ENCODE assay signal across 13 mouse cellular contexts in genomic region chr2:131129836-131130235, GRCm38 (mm10). TPM values are rescaled to one million over a fixed set of nuclear protein-coding genes. Genes with fewer than 3 reads are reported as not detected.
DNase-seq lines count a peak whose midpoint lies in the region; ATAC-seq lines count a peak whose summit lies in the region.
"Had no signal": no experiment of that assay in that cellular context is flagged by ENCODE, and none has a peak within 500 bp of the region (broad histone marks: within the 10 kb centered on the region; RNA-seq: fewer than 3 reads in every experiment).

No protein-coding gene starts in this region.

- peaks cover 33% of the 10 kb centered on the region for H3K4me1 ChIP-seq in midbrain, embryonic 10.5 days
- H3K4me1 ChIP-seq in midbrain, embryonic 14.5 days (ENCODE audit: control insufficient read depth, insufficient read depth, low read length): peaks cover 10% of the 10 kb centered on the region
- H3K4me1 ChIP-seq in heart, embryonic 11.5 days (ENCODE audit: control insufficient read depth, insufficient read depth, low read length): peaks cover 45% of the 10 kb centered on the region
- peaks cover 86% of the 10 kb centered on the region for H3K4me1 ChIP-seq in liver, embryonic 12.5 days
- peaks cover 22% of the 10 kb centered on the region for H3K4me1 ChIP-seq in stomach, embryonic 15.5 days
- peaks cover 34% of the 10 kb centered on the region for H3K4me1 ChIP-seq in kidney, embryonic 16.5 days (ENCODE audit: insufficient read depth, low read length)

- peaks cover 33% of the 10 kb centered on the region for H3K27me3 ChIP-seq in midbrain, embryonic 10.5 days (ENCODE audit: low read depth, poor library complexity, severe bottlenecking)
- no peaks in the 10 kb centered on the region for H3K27me3 ChIP-seq in midbrain, embryonic 14.5 days (ENCODE audit: control insufficient read depth, insufficient read depth, low read length)
- H3K27me3 ChIP-seq in heart, embryonic 11.5 days (ENCODE audit: control insufficient read depth, insufficient read depth, low read length): peaks cover 3% of the 10 kb centered on the region; the same call in 1 of the 2 replicates
- peaks cover 7% of the 10 kb centered on the region for H3K27me3 ChIP-seq in liver, embryonic 12.5 days (replicated peaks)
- no peaks in the 10 kb centered on the region for H3K27me3 ChIP-seq in stomach, embryonic 15.5 days (replicated peaks)
- H3K27me3 ChIP-seq in kidney, embryonic 16.5 days (ENCODE audit: insufficient read depth, low read length): no peaks in the 10 kb centered on the region

- H3K4me3 ChIP-seq in midbrain, embryonic 10.5 days: no peak overlapping the region
- no peak overlapping the region for H3K4me3 ChIP-seq in midbrain, embryonic 14.5 days (replicated peaks; ENCODE audit: low read depth, low read length)
- no peak overlapping the region; the same call in 1 of the 2 replicates for H3K4me3 ChIP-seq in heart, embryonic 11.5 days (ENCODE audit: low read depth, low read length)
- H3K4me3 ChIP-seq in liver, embryonic 12.5 days: peak overlapping the region; percentile 21; the same call in 1 of the 2 replicates
- no peak overlapping the region for H3K4me3 ChIP-seq in stomach, embryonic 15.5 days (replicated peaks)
- H3K4me3 ChIP-seq in kidney, embryonic 16.5 days (ENCODE audit: low read length): no peak overlapping the region
- H3K4me3 ChIP-seq: hindbrain, embryonic 12.5 days had no signal

- no peak overlapping the region for H3K4me2 ChIP-seq in midbrain, embryonic 14.5 days (ENCODE audit: low read length)
- peak overlapping the region; percentile 90 for H3K4me2 ChIP-seq in heart, embryonic 11.5 days
- H3K4me2 ChIP-seq in liver, embryonic 12.5 days: peak overlapping the region; percentile 91
- peak overlapping the region; percentile 75 for H3K4me2 ChIP-seq in stomach, embryonic 15.5 days
- H3K4me2 ChIP-seq in kidney, embryonic 16.5 days (replicated peaks; ENCODE audit: low read depth, low read length): no peak overlapping the region
- H3K4me2 ChIP-seq: hindbrain, embryonic 12.5 days had no signal

- no peaks in the 10 kb centered on the region for H3K9me3 ChIP-seq in midbrain, embryonic 10.5 days (replicated peaks)
- no peaks in the 10 kb centered on the region for H3K9me3 ChIP-seq in midbrain, embryonic 14.5 days (ENCODE audit: control insufficient read depth, low read length)
- H3K9me3 ChIP-seq in heart, embryonic 11.5 days (replicated peaks; ENCODE audit: control insufficient read depth, low read length): no peaks in the 10 kb centered on the region
- H3K9me3 ChIP-seq in liver, embryonic 12.5 days (replicated peaks): no peaks in the 10 kb centered on the region
- no peaks in the 10 kb centered on the region for H3K9me3 ChIP-seq in stomach, embryonic 15.5 days
- H3K9me3 ChIP-seq in kidney, embryonic 16.5 days (ENCODE audit: low read length): no peaks in the 10 kb centered on the region
- H3K9me3 ChIP-seq: hindbrain, embryonic 12.5 days had no signal

- no peak for ATAC-seq in midbrain, embryonic 14.5 days (ENCODE audit: low FRiP score, low TSS enrichment)
- peak; percentile 44 for ATAC-seq in heart, embryonic 11.5 days (replicated peaks; ENCODE audit: insufficient number of reproducible peaks, low FRiP score, low TSS enrichment)
- peak; percentile 77 for ATAC-seq in liver, embryonic 12.5 days
- peak; percentile 38; the same call in 1 of the 2 replicates for ATAC-seq in stomach, embryonic 15.5 days (ENCODE audit: insufficient read depth, low FRiP score, low read depth)
- ATAC-seq in kidney, embryonic 16.5 days (ENCODE audit: low FRiP score, low TSS enrichment): no peak
- ATAC-seq: forebrain, embryonic 16.5 days had no signal

- no peak overlapping the region for H3K9ac ChIP-seq in midbrain, embryonic 14.5 days (replicated peaks; ENCODE audit: low read length)
- no peak overlapping the region for H3K9ac ChIP-seq in heart, embryonic 11.5 days (ENCODE audit: low read depth, low read length)
- H3K9ac ChIP-seq in liver, embryonic 12.5 days: peak overlapping the region; percentile 80; the same call in 1 of the 2 replicates
- H3K9ac ChIP-seq in stomach, embryonic 15.5 days: no peak overlapping the region
- no peak overlapping the region for H3K9ac ChIP-seq in kidney, embryonic 16.5 days (replicated peaks; ENCODE audit: low read length)
- H3K9ac ChIP-seq: hindbrain, embryonic 12.5 days had no signal

- no peak overlapping the region for H3K27ac ChIP-seq in midbrain, embryonic 10.5 days (replicated peaks)
- H3K27ac ChIP-seq in midbrain, embryonic 14.5 days (replicated peaks; ENCODE audit: low read depth, low read length): no peak overlapping the region
- H3K27ac ChIP-seq in heart, embryonic 11.5 days (ENCODE audit: low read depth, low read length): peak overlapping the region; percentile 59; the same call in 1 of the 2 replicates
- peak overlapping the region; percentile 87 for H3K27ac ChIP-seq in liver, embryonic 12.5 days
- no peak overlapping the region for H3K27ac ChIP-seq in stomach, embryonic 15.5 days
- H3K27ac ChIP-seq in kidney, embryonic 16.5 days (ENCODE audit: low read length): no peak overlapping the region
- H3K27ac ChIP-seq: hindbrain, embryonic 12.5 days; macrophage had no signal

- DNase-seq in midbrain, embryonic 10.5 days (ENCODE audit: low spot score): peak; percentile 11
- no peak for DNase-seq in midbrain, embryonic 14.5 days
- DNase-seq in right cerebral cortex, adult 18-20 months: no peak
- DNase-seq: right cerebral cortex, postnatal 14 days had no signal

- 93% methylated on average over 5 of the region's 5 CpGs for WGBS in midbrain, embryonic 10.5 days
- WGBS in midbrain, embryonic 14.5 days: 83% methylated on average over 5 of the region's 5 CpGs
- 56% methylated on average over 5 of the region's 5 CpGs for WGBS in heart, embryonic 11.5 days (ENCODE audit: insufficient replicate concordance)
- 38% methylated on average over 5 of the region's 5 CpGs for WGBS in liver, embryonic 12.5 days (ENCODE audit: insufficient replicate concordance)
- 51% methylated on average over 5 of the region's 5 CpGs for WGBS in stomach, embryonic 15.5 days
- 81% methylated on average over 5 of the region's 5 CpGs for WGBS in kidney, embryonic 16.5 days

- no peaks in the 10 kb centered on the region for H3K36me3 ChIP-seq in midbrain, embryonic 10.5 days
- H3K36me3 ChIP-seq in midbrain, embryonic 14.5 days (ENCODE audit: control insufficient read depth, insufficient read depth, low read length): no peaks in the 10 kb centered on the region
- H3K36me3 ChIP-seq in heart, embryonic 11.5 days (ENCODE audit: control insufficient read depth, insufficient read depth, low read length): no peaks in the 10 kb centered on the region
- peaks cover 16% of the 10 kb centered on the region for H3K36me3 ChIP-seq in liver, embryonic 12.5 days
- 0 out of 2 replicates have a peak, but pooled peaks cover 3% of the 10 kb centered on the region for H3K36me3 ChIP-seq in stomach, embryonic 15.5 days
- no peaks in the 10 kb centered on the region; the same call in 1 of the 2 replicates for H3K36me3 ChIP-seq in kidney, embryonic 16.5 days (ENCODE audit: insufficient read depth, low read length)
- H3K36me3 ChIP-seq: hindbrain, embryonic 12.5 days had no signal

RNA-seq across cellular contexts. Expression of gene Hspa12b, which starts 2.8 kb away (rescaled TPM):
- 6.5 and 7.6 TPM in 2 replicates for polyA plus RNA-seq in midbrain, embryonic 10.5 days (2016; fragmentation: Nextera tagmentation; extraction: Ambion mirVana)
- polyA plus RNA-seq in midbrain, embryonic 14.5 days (2014; fragmentation: Nextera tagmentation; extraction: Ambion mirVana): 1.5 and 1.7 TPM in 2 replicates
- 5.6 and 6.3 TPM in 2 replicates for polyA plus RNA-seq in heart, embryonic 11.5 days (2014; fragmentation: Nextera tagmentation; extraction: Ambion mirVana)
- polyA plus RNA-seq in liver, embryonic 12.5 days (2016; fragmentation: Nextera tagmentation; extraction: Ambion mirVana): 4.2 TPM in 2 replicates
- 16.9 TPM in 2 replicates for polyA plus RNA-seq in stomach, embryonic 15.5 days (2015; fragmentation: Nextera tagmentation; extraction: Ambion mirVana)
- polyA plus RNA-seq in kidney, embryonic 16.5 days (2015; fragmentation: Nextera tagmentation; extraction: Ambion mirVana): 22.2 and 23.7 TPM in 2 replicates

RNA-seq across cellular contexts. Expression of gene Gm11037, which starts 3.5 kb away (rescaled TPM):
- polyA plus RNA-seq in midbrain, embryonic 10.5 days (2016; fragmentation: Nextera tagmentation; extraction: Ambion mirVana): not detected in 2 replicates
- not detected in 2 replicates for polyA plus RNA-seq in midbrain, embryonic 14.5 days (2014; fragmentation: Nextera tagmentation; extraction: Ambion mirVana)
- polyA plus RNA-seq in heart, embryonic 11.5 days (2014; fragmentation: Nextera tagmentation; extraction: Ambion mirVana): not detected in 2 replicates
- not detected in 2 replicates for polyA plus RNA-seq in liver, embryonic 12.5 days (2016; fragmentation: Nextera tagmentation; extraction: Ambion mirVana)
- polyA plus RNA-seq in stomach, embryonic 15.5 days (2015; fragmentation: Nextera tagmentation; extraction: Ambion mirVana): not detected in 2 replicates
- polyA plus RNA-seq in kidney, embryonic 16.5 days (2015; fragmentation: Nextera tagmentation; extraction: Ambion mirVana): not detected in 2 replicates
- polyA plus RNA-seq: forebrain, embryonic 16.5 days; hindbrain, embryonic 12.5 days; macrophage; neural tube, embryonic 11.5 days; testis, adult 2 months had no signal

RNA-seq across cellular contexts. Expression of gene 1700037H04Rik, which starts 30.0 kb away (rescaled TPM):
- polyA plus RNA-seq in midbrain, embryonic 10.5 days (2016; fragmentation: Nextera tagmentation; extraction: Ambion mirVana): 136 and 145 TPM in 2 replicates
- 76.4 and 85.7 TPM in 2 replicates for polyA plus RNA-seq in midbrain, embryonic 14.5 days (2014; fragmentation: Nextera tagmentation; extraction: Ambion mirVana)
- polyA plus RNA-seq in heart, embryonic 11.5 days (2014; fragmentation: Nextera tagmentation; extraction: Ambion mirVana): 83.0 and 83.4 TPM in 2 replicates
- 131 and 141 TPM in 2 replicates for polyA plus RNA-seq in liver, embryonic 12.5 days (2016; fragmentation: Nextera tagmentation; extraction: Ambion mirVana)
- 74.2 and 75.0 TPM in 2 replicates for polyA plus RNA-seq in stomach, embryonic 15.5 days (2015; fragmentation: Nextera tagmentation; extraction: Ambion mirVana)
- polyA plus RNA-seq in kidney, embryonic 16.5 days (2015; fragmentation: Nextera tagmentation; extraction: Ambion mirVana): 98.2 and 101 TPM in 2 replicates

RNA-seq across cellular contexts. Expression of gene Siglec1, which starts 43.3 kb away (rescaled TPM):
- polyA plus RNA-seq in midbrain, embryonic 10.5 days (2016; fragmentation: Nextera tagmentation; extraction: Ambion mirVana): 0.12 TPM in 2 replicates
- polyA plus RNA-seq in midbrain, embryonic 14.5 days (2014; fragmentation: Nextera tagmentation; extraction: Ambion mirVana): 0.51 TPM in 1 of 2 replicates, not detected in the other
- polyA plus RNA-seq in heart, embryonic 11.5 days (2014; fragmentation: Nextera tagmentation; extraction: Ambion mirVana): 0.11 and 0.16 TPM in 2 replicates
- 0.36 and 0.42 TPM in 2 replicates for polyA plus RNA-seq in liver, embryonic 12.5 days (2016; fragmentation: Nextera tagmentation; extraction: Ambion mirVana)
- polyA plus RNA-seq in stomach, embryonic 15.5 days (2015; fragmentation: Nextera tagmentation; extraction: Ambion mirVana): 0.40 and 0.48 TPM in 2 replicates
- polyA plus RNA-seq in kidney, embryonic 16.5 days (2015; fragmentation: Nextera tagmentation; extraction: Ambion mirVana): 0.29 and 0.46 TPM in 2 replicates

RNA-seq across cellular contexts. Expression of gene Cenpb, which starts 50.0 kb away (rescaled TPM):
- 9.0 and 10.6 TPM in 2 replicates for polyA plus RNA-seq in midbrain, embryonic 10.5 days (2016; fragmentation: Nextera tagmentation; extraction: Ambion mirVana)
- polyA plus RNA-seq in midbrain, embryonic 14.5 days (2014; fragmentation: Nextera tagmentation; extraction: Ambion mirVana): 11.1 TPM in 2 replicates
- polyA plus RNA-seq in heart, embryonic 11.5 days (2014; fragmentation: Nextera tagmentation; extraction: Ambion mirVana): 4.1 and 4.6 TPM in 2 replicates
- 5.9 and 6.5 TPM in 2 replicates for polyA plus RNA-seq in liver, embryonic 12.5 days (2016; fragmentation: Nextera tagmentation; extraction: Ambion mirVana)
- polyA plus RNA-seq in stomach, embryonic 15.5 days (2015; fragmentation: Nextera tagmentation; extraction: Ambion mirVana): 15.4 and 16.4 TPM in 2 replicates
- 9.7 and 10.1 TPM in 2 replicates for polyA plus RNA-seq in kidney, embryonic 16.5 days (2015; fragmentation: Nextera tagmentation; extraction: Ambion mirVana)

Comparison
In these comparisons a context has a peak if more than half of its experiments do, and no peak if none do; other contexts are left out.
1. H3K27ac ChIP-seq: peak in heart, embryonic 11.5 days (single experiment) and liver, embryonic 12.5 days (single experiment); none in midbrain, embryonic 10.5 days (single experiment), midbrain, embryonic 14.5 days (single experiment), stomach, embryonic 15.5 days (single experiment) and kidney, embryonic 16.5 days (single experiment).
2. ATAC-seq: peak in heart, embryonic 11.5 days (single experiment), liver, embryonic 12.5 days (single experiment) and stomach, embryonic 15.5 days (single experiment); none in midbrain, embryonic 14.5 days (single experiment) and kidney, embryonic 16.5 days (single experiment).
3. H3K4me2 ChIP-seq: peak in heart, embryonic 11.5 days (single experiment), liver, embryonic 12.5 days (single experiment) and stomach, embryonic 15.5 days (single experiment); none in midbrain, embryonic 14.5 days (single experiment) and kidney, embryonic 16.5 days (single experiment).